Comparison of ENCODE assay signal across 12 mouse cellular contexts in the genomic region with DNA sequence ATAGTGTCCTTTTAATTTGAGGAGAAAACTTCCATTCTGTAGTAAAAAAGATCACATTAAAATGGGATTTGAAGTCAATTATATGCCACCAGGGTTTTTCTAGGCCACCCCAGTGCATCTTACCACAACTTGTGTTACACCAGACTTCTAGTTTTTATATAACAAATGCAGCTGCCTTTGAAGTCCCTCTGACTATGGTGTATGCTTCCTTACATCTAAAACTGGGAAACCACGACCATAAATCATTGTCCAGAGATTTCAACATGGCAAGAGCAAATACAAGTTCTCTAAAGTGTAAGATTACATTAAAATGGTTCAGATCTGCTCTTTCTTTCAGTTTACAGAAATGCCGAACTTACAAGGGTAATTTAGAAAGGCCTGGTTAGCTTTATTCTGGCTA.
"Had no signal": no experiment of that assay in that cellular context is flagged by ENCODE, and none has a peak within 500 bp of the region (broad histone marks: within the 10 kb centered on the region; RNA-seq: fewer than 3 reads in every experiment).

No protein-coding gene starts in this region.

- DNase-seq: lung, adult 18-20 months; lung, embryonic 14.5 days; lung, postnatal 10 days; lung, postnatal 4 days; right cerebral cortex, postnatal 25 days; right cerebral cortex, postnatal 4 days; spleen, adult 18-20 months; thymus, adult 18-20 months; thymus, postnatal 14 days; thymus, postnatal 36 days had no signal

- ATAC-seq: midbrain, embryonic 13.5 days; midbrain, embryonic 15.5 days had no signal
